Mouse (Mus musculus) left cerebral cortex, adult 8-10 months (tissue): ENCODE measurements around the gene Cyb5r3. TPM values are rescaled to one million over a fixed set of nuclear protein-coding genes. Genes with fewer than 3 reads are reported as not detected.

Source experiments
- DNase-seq, 2 experiments: peaks; one replicate each; pipeline ENCODE4 v3.0.0; 2022; ENCODE audit warnings: low spot score in 2 of 2
- total RNA-seq, 4 experiments: library from RNA; stranded (reverse); gene quantifications; 2 replicates each; pipeline ENCODE4 v1.2.4; 2022

Cyb5r3 gene
- 10 to 100 TPM; 74.6 to 85.7 (median 80.2) TPM for total RNA-seq

- DNase-seq = no peak
Measured at GRCm38 (mm10) chr15:83172492-83173429, at the start of gene Cyb5r3. TSS of gene Cyb5r3 (minus strand) at chr15:83172592.

- no peak for DNase-seq
Measured at GRCm38 (mm10) chr15:83221721-83222120, 49.3 kb upstream of the Cyb5r3 start.

DNA sequence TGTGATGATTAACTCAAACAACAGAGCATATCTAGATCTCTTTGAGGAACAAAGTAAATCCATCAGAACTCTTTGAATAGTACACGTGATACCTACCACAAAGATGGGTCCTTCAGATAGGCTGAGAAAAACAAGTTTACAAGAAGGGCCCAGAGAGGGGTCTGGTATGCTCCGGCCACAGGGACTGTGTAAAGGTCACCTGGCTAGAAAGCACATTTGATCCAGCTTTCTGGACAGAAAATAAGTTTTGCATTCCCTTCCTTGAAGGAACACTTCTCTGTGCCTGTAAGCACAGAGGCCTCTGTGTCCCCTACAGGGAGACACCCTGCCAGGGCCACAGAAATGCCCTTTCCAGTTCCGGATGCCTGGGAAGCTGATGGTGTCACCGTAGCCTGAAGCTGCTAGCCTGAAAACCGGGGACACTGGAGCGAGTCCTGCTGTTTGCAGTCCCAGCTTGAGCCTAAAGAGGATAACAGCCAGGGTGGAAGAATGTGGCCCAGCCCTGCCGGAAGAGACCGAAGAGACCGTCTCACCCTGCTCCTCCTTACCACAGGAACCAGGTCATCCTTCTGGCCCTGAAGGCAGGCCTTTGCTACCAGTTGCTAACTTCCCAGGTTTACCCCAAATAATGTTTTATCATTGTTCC is 48.1 kb upstream of the Cyb5r3 start:
- no peak for DNase-seq

DNA sequence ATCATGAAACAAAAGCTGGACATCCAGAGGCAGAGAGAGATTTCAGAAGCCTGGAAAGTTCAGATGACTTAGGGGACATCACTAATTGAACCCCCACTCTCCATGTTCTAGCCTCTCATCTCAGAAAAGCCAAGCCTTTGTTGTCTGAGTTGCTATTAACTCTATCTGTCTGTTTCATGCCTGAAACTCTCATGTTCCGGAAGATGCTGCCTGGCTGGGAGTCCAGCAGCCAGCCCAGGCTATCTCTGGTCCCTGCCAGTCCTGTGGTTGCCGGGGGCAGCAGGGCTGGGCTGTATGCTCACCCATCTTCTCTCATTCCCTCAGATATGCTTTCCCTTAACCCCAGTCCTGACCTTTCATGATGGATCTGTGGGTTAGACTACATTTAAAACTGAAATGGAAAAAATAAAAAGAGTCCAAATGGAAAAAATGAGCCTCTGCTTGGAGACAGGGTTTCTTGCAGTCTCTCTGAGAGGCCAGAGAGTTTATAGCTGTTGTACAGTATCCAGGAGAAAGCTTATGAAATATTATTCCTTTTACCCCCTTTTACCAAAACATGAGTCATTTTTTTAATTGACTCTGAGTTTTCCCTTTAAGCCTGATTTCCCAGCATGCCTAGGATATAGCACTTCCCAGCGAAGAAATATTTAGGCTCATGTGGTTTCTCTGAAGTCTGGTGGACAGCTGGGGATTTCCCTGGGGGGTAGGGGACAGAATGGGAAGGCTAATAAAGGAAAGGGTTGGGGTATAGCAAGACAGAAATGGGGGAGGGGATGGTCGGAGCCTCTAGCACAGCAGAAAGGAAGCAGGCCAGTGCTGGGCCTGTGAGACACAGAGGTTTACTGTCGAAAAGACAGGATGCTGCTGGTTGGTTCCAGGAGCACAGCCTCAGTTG is 43.2 kb upstream of the Cyb5r3 start:
- no peak for DNase-seq

DNA sequence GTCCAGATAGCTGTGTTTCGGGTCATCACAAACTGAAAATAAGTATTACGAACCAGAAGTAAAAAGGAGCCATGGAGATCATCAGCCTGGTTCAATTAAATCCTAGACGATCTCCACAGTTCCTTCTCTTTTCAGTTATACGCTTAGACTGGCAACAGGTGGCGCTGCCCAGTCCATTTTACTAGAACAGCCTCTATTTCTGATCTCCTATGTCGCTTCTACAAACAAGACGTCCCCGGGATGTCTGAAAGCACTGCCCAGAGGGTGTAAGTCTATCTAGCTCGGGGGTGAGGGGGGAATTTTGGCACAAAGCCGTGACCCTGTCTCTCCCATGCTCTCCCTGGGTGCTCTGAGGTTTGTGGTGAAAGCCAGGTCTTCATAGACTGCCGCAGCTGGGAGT is 37.8 kb upstream of the Cyb5r3 start:
- DNase-seq = peak in 1 of 2 experiments; percentile 20

GRCm38 (mm10) chr15:83209719-83210118 is 37.3 kb upstream of the Cyb5r3 start:
- DNase-seq = no peak

DNA sequence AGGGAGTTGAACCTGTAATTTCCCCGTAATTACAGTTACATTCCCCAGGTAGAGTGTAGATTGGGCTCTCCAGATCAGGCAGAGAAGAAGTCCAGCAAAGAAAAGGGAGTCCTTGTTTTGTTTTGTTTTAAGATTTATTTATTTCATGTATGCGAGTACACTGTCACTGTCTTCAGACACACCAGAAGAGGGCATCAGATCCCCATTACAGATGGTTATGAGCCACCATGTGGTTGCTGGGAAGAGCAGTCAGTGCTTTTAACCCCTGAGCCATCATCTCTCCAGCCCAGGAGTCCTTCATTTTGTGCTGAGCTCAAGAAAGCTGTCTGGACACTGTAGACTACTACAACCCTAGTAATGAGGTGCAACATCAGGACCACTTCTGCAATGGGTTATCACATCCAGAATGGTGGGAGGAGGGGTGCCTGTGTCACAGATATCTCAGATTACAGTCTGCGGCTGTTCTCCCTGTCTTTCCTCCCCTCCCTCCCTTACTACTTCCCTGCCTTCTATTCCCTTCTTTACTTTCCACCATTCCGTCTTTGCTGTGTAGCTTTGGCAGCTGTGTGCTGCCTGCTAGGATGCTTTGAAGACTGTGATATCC is 36.8 kb upstream of the Cyb5r3 start:
- no peak for DNase-seq

- DNase-seq = peak; percentile 17 to 37
Measured at GRCm38 (mm10) chr15:83204731-83205451, 32.5 kb upstream of the Cyb5r3 start.

- DNase-seq = no peak
Measured at GRCm38 (mm10) chr15:83202412-83202811, 30.0 kb upstream of the Cyb5r3 start.

DNA sequence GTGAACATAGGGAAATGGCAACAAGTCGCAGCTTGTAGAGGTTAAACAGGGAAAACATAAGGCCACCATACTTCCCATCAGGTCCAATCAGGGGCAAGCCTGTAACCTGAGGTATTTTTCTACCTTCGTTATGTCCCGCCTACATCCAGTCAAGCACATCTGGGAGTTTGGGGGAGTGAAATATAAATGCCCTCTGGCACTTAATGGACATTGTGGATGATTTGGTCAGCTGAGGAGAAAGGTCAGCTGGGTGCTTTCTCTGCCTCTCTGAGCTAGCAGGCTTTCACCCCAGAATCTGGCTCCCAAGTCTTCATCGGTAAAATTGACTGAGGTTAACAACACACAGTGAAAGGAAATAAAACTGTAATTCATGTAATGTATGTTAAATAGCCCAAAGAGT is 21.0 kb upstream of the Cyb5r3 start:
- no peak for DNase-seq

DNA sequence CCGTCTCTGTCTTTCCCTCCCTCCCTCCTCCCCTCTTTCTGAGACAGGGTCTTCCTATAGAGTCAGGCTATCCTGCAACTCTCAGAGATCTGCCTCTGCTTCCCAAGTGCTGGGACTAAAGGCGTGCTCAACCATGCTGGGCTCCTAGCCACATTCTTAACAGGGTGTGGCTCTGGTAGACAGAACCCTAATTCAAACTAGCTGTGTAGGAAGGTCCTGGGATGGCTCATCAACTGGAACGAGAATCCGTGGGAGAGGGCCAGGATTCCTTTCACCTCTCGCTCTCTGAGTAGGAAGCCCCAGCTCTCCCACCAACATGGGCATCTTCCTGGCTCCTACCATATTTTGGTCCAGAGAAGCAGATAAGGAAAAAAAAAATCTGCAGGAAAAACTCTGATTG is 10.0 kb upstream of the Cyb5r3 start:
- DNase-seq = no peak

GRCm38 (mm10) chr15:83181800-83182330 is 9.5 kb upstream of the Cyb5r3 start:
- DNase-seq = no peak

GRCm38 (mm10) chr15:83180004-83180403 is 7.6 kb upstream of the Cyb5r3 start:
- DNase-seq = no peak

DNA sequence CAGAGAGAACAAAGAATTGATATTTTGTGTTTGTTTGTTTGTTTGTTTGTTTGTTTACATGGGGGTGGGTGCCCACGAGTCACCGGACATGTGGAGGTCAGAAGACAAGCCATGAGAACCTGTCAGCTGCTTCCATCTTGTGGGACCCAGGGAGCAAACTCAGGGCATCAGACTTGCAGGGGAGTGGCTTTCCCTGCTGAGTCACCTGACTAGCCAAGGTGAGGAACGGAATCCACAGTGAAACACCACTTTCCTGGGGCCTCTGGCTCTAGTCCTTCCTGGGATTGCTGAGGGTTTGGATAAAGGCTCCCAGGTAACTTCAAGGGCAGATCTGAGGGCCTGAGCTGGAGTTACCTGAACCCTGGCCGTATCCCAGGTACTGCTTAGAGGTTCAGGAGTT is 4.3 kb upstream of the Cyb5r3 start:
- DNase-seq = no peak

GRCm38 (mm10) chr15:83173914-83174884 is 1.8 kb upstream of the Cyb5r3 start:
- DNase-seq = no peak

DNA sequence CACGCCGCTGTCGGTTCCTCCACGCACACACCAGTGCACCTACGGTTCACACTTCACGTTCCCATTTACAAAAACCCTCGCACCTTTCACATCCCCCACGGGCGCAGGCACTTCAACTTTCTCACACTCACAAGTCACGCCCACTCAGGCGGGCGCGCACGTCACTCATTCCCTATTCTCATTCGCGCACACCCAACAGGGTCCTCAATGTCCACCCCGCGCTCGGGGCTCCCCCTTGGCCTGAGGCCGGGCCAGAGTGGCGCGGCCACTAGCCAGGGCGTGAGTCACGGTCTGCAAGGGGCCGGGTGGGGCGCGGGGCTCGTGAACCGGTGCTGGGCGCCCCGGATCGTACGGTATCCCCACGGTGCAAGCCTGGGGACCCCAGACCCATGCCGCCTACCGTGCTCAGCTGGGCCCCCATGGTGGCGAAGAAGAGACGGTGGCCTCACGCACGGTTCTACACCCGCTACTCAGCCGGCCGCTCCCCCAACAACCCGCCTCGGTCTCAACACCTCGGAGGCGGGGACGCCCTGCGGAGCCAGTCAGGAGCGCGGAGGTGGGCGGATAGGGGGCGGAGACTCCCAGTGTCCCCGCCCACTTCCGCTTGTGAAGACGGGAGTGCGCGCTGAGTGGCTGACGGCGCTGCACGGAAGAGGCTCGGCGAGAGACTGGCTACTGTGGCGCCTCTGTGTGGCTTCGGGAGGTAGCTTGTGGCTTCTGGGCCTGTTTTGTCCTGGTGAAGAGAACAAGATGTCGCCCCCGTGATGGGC is 495 bp downstream of the Cyb5r3 start:
- DNase-seq = peak; percentile 87 to 98

DNA sequence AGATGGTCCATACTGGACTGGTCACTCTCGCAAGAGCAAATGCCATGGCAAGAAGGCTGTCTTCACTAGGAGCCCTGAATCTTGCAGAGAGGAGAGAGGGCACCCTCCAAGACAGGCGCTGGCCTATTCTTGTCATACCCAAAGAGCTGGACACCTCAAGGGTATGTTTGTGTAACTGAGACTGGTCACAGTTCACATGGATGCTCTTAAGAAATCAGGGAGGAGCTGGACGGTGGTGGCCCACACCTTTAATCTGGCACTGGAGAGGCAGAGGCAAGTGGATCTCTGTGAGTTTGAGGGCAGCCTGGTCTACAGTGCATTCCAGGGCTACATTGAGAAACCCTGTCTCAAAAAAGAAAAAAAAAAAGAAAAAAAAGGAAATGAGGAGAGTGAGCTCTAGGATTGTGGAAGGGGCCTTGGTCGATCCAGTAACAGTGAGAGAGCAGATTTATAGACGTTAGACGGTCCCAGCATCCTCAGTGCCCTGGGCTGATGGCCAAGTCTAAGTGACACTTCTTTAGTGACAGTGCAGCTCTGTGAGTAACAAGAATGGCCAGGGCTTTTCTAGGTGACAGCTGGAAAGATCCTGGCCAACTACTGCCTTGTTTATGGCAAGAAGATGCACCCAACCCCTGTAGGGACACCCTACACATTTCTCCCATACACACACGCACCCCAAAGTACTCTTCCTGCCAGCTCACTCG is 1.3 kb downstream of the Cyb5r3 start:
- no peak for DNase-seq
